ENCODE assay signal across 23 mouse cellular contexts in the genomic region with DNA sequence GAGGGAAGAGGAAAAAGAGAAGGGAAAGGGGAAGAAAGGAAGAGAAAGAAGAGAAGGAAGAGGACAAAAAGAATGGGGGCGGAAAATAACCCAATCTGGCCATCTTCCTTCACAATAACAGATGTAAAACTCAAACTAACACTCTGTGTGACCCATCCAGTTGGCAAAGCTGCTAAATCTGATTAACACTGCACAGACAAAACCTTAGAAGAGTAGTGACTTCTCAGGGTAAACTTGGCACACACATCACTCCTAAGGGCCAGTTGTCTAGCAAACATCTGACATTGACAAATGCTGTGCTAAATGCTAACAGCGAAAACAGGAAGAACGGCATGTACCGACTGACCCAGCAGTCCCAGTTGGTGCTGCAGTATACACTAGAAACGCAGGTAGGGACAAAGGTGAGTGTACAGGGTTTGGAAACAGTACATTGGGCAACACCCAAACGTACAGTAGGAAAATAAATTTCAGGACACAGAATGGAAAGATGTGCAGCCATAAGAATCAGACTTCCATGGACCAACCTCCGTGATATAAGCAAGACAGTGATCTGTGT. TPM values are rescaled to one million over a fixed set of nuclear protein-coding genes. Genes with fewer than 3 reads are reported as not detected.
A peak's percentile ranks its signal among the peaks of the same experiment; 100 is the strongest.
DNase-seq lines count a peak whose midpoint lies in the region; ATAC-seq and TF ChIP-seq lines count a peak whose summit lies in the region.
"Had no signal": no experiment of that assay in that cellular context is flagged by ENCODE, and none has a peak within 500 bp of the region (broad histone marks: within the 10 kb centered on the region; RNA-seq: fewer than 3 reads in every experiment).

No protein-coding gene starts in this region.

- no peaks in the 10 kb centered on the region; the same call in 1 of the 2 replicates for H3K4me1 ChIP-seq in liver, embryonic 16.5 days (ENCODE audit: control insufficient read depth, low read depth, low read length)
- H3K4me1 ChIP-seq in liver, embryonic 11.5 days (replicated peaks; ENCODE audit: control insufficient read depth, insufficient read depth, low read length): no peaks in the 10 kb centered on the region
- H3K4me1 ChIP-seq in lung, embryonic 16.5 days (replicated peaks; ENCODE audit: control insufficient read depth, insufficient read depth, low read length): 0 out of 2 replicates have a peak, but pooled peaks cover 3% of the 10 kb centered on the region
- no peaks in the 10 kb centered on the region for H3K4me1 ChIP-seq in stomach, postnatal 0 days (replicated peaks; ENCODE audit: control insufficient read depth, insufficient read depth)
- H3K4me1 ChIP-seq: forebrain, embryonic 10.5 days; forebrain, embryonic 13.5 days; hindbrain, embryonic 12.5 days had no signal

- no peak overlapping the region for H3K4me2 ChIP-seq in liver, embryonic 16.5 days (ENCODE audit: low read depth, low read length)
- no peak overlapping the region for H3K4me2 ChIP-seq in liver, embryonic 11.5 days
- H3K4me2 ChIP-seq in lung, embryonic 16.5 days (ENCODE audit: low read depth, low read length): no peak overlapping the region
- H3K4me2 ChIP-seq in stomach, postnatal 0 days (replicated peaks; ENCODE audit: low read depth): no peak overlapping the region
- H3K4me2 ChIP-seq: forebrain, embryonic 13.5 days; heart, embryonic 11.5 days; hindbrain, embryonic 12.5 days had no signal

- no peak overlapping the region for H3K9ac ChIP-seq in liver, embryonic 16.5 days (ENCODE audit: low read depth, low read length)
- H3K9ac ChIP-seq in liver, embryonic 11.5 days (ENCODE audit: low read depth, low read length): no peak overlapping the region
- H3K9ac ChIP-seq in lung, embryonic 16.5 days (ENCODE audit: low read length): no peak overlapping the region
- H3K9ac ChIP-seq in stomach, postnatal 0 days (ENCODE audit: low read length): no peak overlapping the region
- H3K9ac ChIP-seq: forebrain, embryonic 13.5 days; forebrain, postnatal 0 days; hindbrain, embryonic 12.5 days had no signal

- no peak for DNase-seq in liver, embryonic 11.5 days (ENCODE audit: low spot score)
- no peak for DNase-seq in lung, postnatal 4 days
- peak; percentile 11 for DNase-seq in lung, postnatal 10 days
- DNase-seq in stomach, postnatal 0 days (ENCODE audit: low spot score): no peak
- DNase-seq in thymus, postnatal 0 days (ENCODE audit: low spot score): no peak
- no peak for DNase-seq in embryo, embryonic 9.5 days (ENCODE audit: extremely low spot score)
- DNase-seq: adrenal gland, adult 2 months; adrenal gland, postnatal 14 days; cerebellum, adult 11 months; cerebellum, adult 2 months; cerebellum, postnatal 10 days; cerebellum, postnatal 36 days; embryo, embryonic 11 days; forebrain, postnatal 0 days; gastrocnemius, adult 2 months; gastrocnemius, postnatal 14 days had no signal

- no peak for TF ChIP-seq EP300 in stomach, postnatal 0 days (optimal IDR thresholded peaks at IDR 0.05)

- TF ChIP-seq CTCF in stomach, postnatal 0 days (IDR thresholded peaks at IDR 0.05; ENCODE audit: low read depth): no peak

- peak; percentile 85 for ATAC-seq in liver, embryonic 16.5 days (ENCODE audit: low read depth)
- no peak for ATAC-seq in liver, embryonic 11.5 days (replicated peaks; ENCODE audit: low FRiP score)
- ATAC-seq in lung, embryonic 16.5 days (ENCODE audit: low read depth): peak; percentile 78
- ATAC-seq in stomach, postnatal 0 days (ENCODE audit: low FRiP score, low TSS enrichment): 0 out of 2 replicates have a peak, but pooled peaks have one; percentile 57
- ATAC-seq: CD4-positive, CD25-positive, alpha-beta regulatory T cell, adult 4 months; forebrain, embryonic 13.5 days; forebrain, postnatal 0 days had no signal

- H3K27ac ChIP-seq in liver, embryonic 16.5 days (ENCODE audit: low read length): peak overlapping the region; percentile 12; the same call in 1 of the 2 replicates
- no peak overlapping the region for H3K27ac ChIP-seq in liver, embryonic 11.5 days (ENCODE audit: low read depth, low read length)
- no peak overlapping the region for H3K27ac ChIP-seq in lung, embryonic 16.5 days (ENCODE audit: low read length)
- no peak overlapping the region for H3K27ac ChIP-seq in stomach, postnatal 0 days (replicated peaks)
- H3K27ac ChIP-seq: forebrain, embryonic 10.5 days; forebrain, embryonic 13.5 days; gastrocnemius, adult 2 months; hindbrain, embryonic 12.5 days had no signal

- no peaks in the 10 kb centered on the region for H3K36me3 ChIP-seq in liver, embryonic 16.5 days (ENCODE audit: control insufficient read depth, insufficient read depth)
- no peaks in the 10 kb centered on the region for H3K36me3 ChIP-seq in liver, embryonic 11.5 days (ENCODE audit: control insufficient read depth, insufficient read depth, low read length)
- no peaks in the 10 kb centered on the region for H3K36me3 ChIP-seq in lung, embryonic 16.5 days (ENCODE audit: control insufficient read depth, insufficient read depth, low read length)
- no peaks in the 10 kb centered on the region for H3K36me3 ChIP-seq in stomach, postnatal 0 days (ENCODE audit: control insufficient read depth, insufficient read depth, low read length)
- H3K36me3 ChIP-seq: forebrain, embryonic 10.5 days; hindbrain, embryonic 12.5 days had no signal

- WGBS in liver, embryonic 16.5 days (ENCODE audit: insufficient replicate concordance): 56% methylated on average over 7 of the region's 7 CpGs
- 66% methylated on average over 7 of the region's 7 CpGs for whole genome bisulfite sequencing in liver, embryonic 11.5 days
- WGBS in lung, embryonic 16.5 days: 40% methylated on average over 7 of the region's 7 CpGs
- 56% methylated on average over 7 of the region's 7 CpGs for WGBS in stomach, postnatal 0 days

- no peaks in the 10 kb centered on the region for H3K27me3 ChIP-seq in liver, embryonic 16.5 days (ENCODE audit: control insufficient read depth, insufficient read depth, low read depth, low read length)
- H3K27me3 ChIP-seq in liver, embryonic 11.5 days (replicated peaks; ENCODE audit: control insufficient read depth, insufficient read depth, low read length): no peaks in the 10 kb centered on the region
- H3K27me3 ChIP-seq in lung, embryonic 16.5 days (ENCODE audit: control insufficient read depth, insufficient read depth, low read depth, low read length): no peaks in the 10 kb centered on the region
- no peaks in the 10 kb centered on the region for H3K27me3 ChIP-seq in stomach, postnatal 0 days (ENCODE audit: control insufficient read depth, insufficient read depth, low read length)
- H3K27me3 ChIP-seq: forebrain, embryonic 13.5 days; hindbrain, embryonic 12.5 days had no signal

- H3K9me3 ChIP-seq in liver, embryonic 16.5 days (replicated peaks; ENCODE audit: control insufficient read depth, low read length): no peaks in the 10 kb centered on the region
- H3K9me3 ChIP-seq in liver, embryonic 11.5 days (ENCODE audit: control insufficient read depth, low read length): no peaks in the 10 kb centered on the region
- H3K9me3 ChIP-seq in lung, embryonic 16.5 days (ENCODE audit: control insufficient read depth, low read length): no peaks in the 10 kb centered on the region
- H3K9me3 ChIP-seq in stomach, postnatal 0 days (ENCODE audit: control insufficient read depth, low read length): no peaks in the 10 kb centered on the region
- H3K9me3 ChIP-seq: forebrain, embryonic 10.5 days; forebrain, embryonic 13.5 days; hindbrain, embryonic 12.5 days had no signal

- H3K4me3 ChIP-seq in liver, embryonic 16.5 days (ENCODE audit: low read depth, low read length): no peak overlapping the region
- no peak overlapping the region for H3K4me3 ChIP-seq in liver, embryonic 11.5 days (ENCODE audit: low read depth, low read length)
- no peak overlapping the region for H3K4me3 ChIP-seq in lung, embryonic 16.5 days (ENCODE audit: low read length)
- no peak overlapping the region for H3K4me3 ChIP-seq in stomach, postnatal 0 days (ENCODE audit: low read depth, low read length)
- H3K4me3 ChIP-seq: forebrain, embryonic 10.5 days; forebrain, embryonic 13.5 days; gastrocnemius, adult 2 months; hindbrain, embryonic 12.5 days had no signal

RNA-seq across cellular contexts. Expression of a gene that starts 10.4 kb away (rescaled TPM):
- polyA plus RNA-seq in liver, embryonic 16.5 days (2015; fragmentation: Nextera tagmentation; extraction: Ambion mirVana): 0.21 and 0.35 TPM in 2 replicates
- 0.56 and 0.68 TPM in 2 replicates for polyA plus RNA-seq in liver, embryonic 11.5 days (2014; fragmentation: Nextera tagmentation; extraction: Ambion mirVana)
- polyA plus RNA-seq in lung, embryonic 16.5 days (2015; fragmentation: Nextera tagmentation; extraction: Ambion mirVana): 0.95 and 1.1 TPM in 2 replicates
- polyA plus RNA-seq in stomach, postnatal 0 days (2015; fragmentation: Nextera tagmentation; extraction: Ambion mirVana): 20.3 and 20.5 TPM in 2 replicates
- polyA plus RNA-seq in thymus, postnatal 0 days (2015; fragmentation: Nextera tagmentation; extraction: Ambion mirVana): 0.12 and 0.29 TPM in 2 replicates
